Mouse (Mus musculus) G1E (cell line): Measurements from ENCODE around the gene Diras1.

ENCODE experiments used
- CTCF ChIP-seq: IDR thresholded peaks from 2 replicates; pipeline ENCODE4 v1.5.1; 2012; ENCODE audit warnings: low read depth, low read length, inconsistent platforms, mixed read lengths
- GATA1 ChIP-seq: IDR thresholded peaks from 2 replicates; pipeline ENCODE4 v1.6.1; 2012; ENCODE audit warnings: borderline replicate concordance, low read length, inconsistent platforms, mixed read lengths
- TAL1 ChIP-seq: conservative IDR thresholded peaks from 2 replicates; pipeline ENCODE4 v1.6.1; 2012; ENCODE audit warnings: low read depth, low read length, inconsistent platforms, mixed read lengths

- TF ChIP-seq CTCF (no peak), TAL1 (no peak), GATA1 (no peak)
These were observed 43.8 kb downstream of the Diras1 start for GRCm38 (mm10) chr10:80981564-80982112.
